Mouse (Mus musculus) gastrocnemius, adult 8-10 months (tissue): ENCODE measurements around the gene Kcnj16. TPM values are rescaled to one million over a fixed set of nuclear protein-coding genes. Genes with fewer than 3 reads are reported as not detected.

ENCODE experiments used
- DNase-seq, 2 experiments: peaks; one replicate each; pipeline ENCODE4 v3.0.0; 2022; ENCODE audit warnings: low spot score in 2 of 2
- total RNA-seq, 4 experiments: library from RNA; stranded (reverse); gene quantifications; 2 replicates each; pipeline ENCODE4 v1.2.4; 2022

Gene Kcnj16
- total RNA-seq, result not detected

DNA sequence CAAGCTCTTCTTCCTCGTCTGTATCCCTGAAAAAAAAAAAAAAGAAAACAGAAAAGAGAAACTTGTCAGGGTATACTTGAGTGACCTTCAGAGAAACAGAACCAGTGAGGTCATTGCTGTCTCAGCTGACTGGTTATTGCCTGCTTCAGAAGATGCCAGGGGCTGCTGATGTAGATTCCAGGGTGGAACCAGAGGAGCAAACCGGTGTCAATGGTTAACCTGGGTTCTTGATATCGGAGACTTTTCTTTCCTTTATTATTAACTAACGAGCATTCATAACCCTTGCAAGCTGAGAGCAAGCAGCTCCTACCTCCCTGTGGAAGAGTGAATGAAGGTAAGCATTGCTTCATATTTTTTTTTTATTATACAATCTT, at the start of gene Kcnj16:
Gene Kcnj16 (plus strand): TSS at position 272 of the 374 bp plus-strand sequence.
- no peak for DNase-seq

DNA sequence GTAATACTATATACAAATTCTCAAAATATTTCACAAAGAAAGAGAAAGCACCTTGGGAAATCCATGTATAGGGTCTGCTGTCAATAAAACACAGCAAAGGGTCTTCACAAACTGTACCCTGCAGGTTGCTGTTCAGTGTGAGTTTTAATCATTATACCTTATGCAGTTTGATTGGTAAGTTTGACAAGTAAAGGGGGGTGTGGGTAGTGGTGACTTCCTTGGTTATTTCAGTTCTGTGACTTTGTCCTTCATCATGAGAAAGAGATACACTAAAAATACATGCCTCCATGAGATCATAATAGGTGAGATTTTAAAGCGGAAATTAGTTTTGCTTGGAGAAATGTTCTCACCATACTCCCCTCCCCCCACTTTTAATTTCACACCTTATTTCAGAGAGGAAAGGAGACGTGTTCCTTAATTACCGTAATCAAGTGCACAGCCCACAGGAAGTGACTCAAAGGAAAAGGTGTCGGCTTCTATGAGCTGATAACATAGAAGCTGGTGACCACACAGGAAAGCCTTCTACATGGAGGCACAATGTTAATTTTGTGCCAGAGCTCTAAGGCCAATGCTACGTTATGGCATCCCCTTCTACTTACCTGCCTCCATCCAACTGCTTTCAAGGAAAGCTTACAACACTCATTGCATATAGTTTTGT, 48.9 kb upstream of the Kcnj16 start:
- DNase-seq, result no peak

DNA sequence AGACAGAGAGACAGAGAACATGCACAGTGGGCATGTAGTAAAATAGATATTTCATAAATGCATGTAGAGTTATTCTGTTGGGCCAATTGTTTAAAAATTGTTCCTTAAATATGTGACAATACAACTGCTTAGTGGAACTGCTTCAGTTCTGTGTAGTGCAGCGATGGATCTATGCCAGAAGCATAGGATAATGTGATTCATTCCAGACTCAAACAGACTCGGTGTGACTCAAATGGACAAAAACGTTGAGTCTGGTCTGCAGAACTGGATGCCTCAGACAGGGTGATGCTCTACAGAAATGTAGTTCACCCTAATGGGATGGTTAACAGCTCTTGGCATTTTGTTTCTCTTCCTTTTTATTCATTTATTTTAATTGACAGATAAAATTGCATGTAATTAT, 32.1 kb upstream of the Kcnj16 start:
- no peak for DNase-seq

DNA sequence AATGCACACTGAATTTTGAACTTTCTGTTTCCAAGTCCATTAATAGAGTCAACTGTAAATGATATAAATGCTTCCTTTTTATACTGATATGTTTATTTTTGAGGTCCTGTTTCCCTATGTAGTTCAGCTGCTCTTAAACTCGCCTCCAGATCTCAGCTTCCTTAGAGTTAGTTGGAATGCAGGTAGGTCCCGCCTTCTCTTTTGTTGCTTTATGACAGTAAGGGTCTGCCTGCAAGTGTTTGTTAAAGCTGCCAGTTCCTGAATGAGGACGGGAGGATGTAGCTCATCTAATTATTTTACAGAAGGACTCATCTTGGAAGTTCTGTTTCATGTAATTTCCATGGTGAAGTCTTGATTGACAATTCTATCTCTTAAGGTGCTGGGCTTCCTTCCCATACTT, 25.6 kb upstream of the Kcnj16 start:
- no peak for DNase-seq

DNA sequence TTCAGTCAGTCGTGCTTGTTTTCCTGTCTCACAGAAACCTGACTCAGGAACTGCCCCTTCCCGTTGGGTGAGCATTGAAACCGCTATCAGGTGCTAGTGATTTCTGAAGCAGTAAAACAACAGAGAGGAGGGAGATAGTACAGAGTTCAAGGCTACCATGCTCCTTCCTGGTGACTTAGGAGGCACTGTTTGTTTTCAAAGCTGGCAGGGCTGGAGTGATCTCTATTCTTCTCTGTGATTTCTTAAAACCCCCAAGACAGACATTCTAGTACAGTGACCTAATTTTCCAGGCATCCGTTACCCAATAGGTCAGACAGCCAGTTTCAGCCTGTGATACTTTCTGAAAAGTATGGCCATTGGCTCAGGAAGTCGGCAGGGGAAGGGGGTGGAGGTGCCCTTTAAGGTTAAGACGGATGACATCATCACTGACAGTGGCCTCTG, 25.1 kb upstream of the Kcnj16 start:
- no peak for DNase-seq

DNA sequence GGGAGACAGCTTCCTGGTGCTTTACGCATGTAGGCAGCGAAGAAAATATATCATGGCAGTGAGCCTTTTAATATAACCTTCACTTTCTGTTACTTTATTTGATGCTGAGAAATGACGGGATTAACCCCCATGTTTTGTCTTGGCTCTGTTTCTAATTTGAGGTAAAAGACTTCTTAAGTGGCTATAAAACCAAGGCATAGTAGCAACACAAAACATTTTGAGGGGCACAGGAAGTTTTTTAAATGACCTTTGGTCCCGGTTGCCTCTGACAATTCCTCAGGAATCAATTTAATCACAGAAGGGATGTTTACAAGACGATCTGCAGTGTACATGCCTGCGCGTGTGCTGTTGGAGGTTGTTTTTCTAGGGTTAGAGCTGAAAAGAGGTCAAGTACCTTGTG, 11.2 kb upstream of the Kcnj16 start:
- no peak for DNase-seq

DNA sequence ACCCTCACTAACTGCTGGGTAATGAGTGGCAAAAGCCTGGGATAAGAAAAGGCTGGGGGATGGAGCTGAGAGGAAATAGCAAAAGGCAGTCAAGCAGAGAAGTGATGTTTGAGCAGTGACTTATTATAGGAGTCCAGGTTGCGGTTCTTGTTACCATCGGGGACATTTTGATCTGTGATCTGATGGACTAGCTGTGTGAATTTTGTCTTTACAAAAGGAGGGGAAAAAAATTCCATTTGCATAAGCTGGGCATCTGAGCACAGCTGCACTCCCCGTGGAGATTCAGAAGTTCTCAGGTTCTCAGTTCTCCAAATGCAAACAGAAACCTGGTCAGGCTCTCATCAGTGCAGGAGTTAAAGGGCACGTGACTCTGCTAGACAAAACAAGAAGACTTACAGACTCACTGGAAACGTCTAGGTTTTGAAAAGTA, 6.2 kb upstream of the Kcnj16 start:
- no peak for DNase-seq

DNA sequence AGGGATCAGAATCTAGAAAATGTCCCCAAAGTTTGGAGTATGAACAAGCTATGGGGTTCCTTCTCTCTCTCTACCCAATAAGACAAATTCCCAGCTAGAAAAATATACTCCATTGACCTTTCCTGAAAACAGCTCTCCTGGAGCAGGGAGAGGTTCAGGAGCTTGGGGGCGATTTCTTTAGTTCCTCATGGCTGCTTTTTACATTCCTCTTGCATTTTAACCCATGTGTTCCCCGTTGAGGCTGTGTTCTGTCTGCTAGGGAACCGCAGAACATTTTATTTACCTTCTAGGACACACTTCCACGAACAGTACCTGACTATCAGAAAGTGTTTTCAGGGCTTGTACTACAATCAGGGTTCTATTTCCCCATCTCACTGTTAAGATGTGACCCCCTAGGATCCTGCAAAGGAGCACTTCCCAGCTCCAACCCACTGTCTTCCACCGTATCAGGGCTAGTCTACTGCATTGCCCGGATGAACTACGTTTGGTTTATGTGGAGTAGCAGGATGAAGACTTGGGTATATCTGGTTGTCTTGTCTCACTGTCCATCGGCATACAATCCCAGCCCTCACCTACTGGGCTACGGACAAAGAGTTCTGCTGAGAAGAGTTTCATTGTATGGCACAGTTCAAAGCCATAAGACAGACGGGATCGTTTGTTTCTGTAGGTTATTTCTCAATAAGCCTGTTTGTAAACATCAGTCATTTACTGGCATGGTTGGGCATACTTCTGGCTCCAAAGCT, 643 bp upstream of the Kcnj16 start:
- DNase-seq, result no peak

DNA sequence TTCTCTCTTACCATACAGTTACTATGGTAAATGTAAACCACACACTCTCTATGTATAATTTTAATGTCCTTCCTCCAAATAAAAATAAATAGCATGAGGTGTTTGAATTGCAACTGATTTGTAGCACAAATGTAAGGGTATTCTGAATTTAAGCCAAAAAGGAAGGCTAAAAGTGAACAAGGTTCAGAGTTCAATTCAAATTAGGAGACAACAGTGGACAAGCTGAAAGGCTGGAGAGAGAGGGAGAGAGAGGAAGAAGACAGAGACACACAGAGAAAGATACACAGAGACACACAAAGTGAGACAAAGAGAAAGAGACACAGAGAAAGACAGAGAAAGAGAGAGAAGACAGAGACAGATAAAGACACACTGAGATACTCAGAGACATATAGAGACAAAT, 1.1 kb downstream of the Kcnj16 start:
- no peak for DNase-seq

DNA sequence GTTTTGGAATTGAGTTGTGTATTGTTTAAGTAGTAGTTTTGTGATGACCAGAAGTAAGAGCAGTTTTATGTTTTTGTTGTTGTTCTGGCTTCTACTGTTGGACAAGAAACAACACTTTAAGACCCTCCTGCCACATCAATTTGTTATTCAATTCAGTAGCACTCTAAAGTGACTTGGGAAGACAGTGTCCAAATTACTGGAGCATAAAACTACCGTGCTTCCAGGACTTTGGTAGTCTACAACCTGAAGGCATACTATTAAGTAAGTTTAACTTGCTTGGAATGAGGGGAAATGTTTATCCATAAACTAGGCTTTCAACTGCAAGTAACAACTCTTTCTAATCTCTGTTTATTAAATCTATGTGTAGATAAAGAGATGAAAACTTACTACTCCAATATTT, 17.7 kb downstream of the Kcnj16 start:
- no peak for DNase-seq

DNA sequence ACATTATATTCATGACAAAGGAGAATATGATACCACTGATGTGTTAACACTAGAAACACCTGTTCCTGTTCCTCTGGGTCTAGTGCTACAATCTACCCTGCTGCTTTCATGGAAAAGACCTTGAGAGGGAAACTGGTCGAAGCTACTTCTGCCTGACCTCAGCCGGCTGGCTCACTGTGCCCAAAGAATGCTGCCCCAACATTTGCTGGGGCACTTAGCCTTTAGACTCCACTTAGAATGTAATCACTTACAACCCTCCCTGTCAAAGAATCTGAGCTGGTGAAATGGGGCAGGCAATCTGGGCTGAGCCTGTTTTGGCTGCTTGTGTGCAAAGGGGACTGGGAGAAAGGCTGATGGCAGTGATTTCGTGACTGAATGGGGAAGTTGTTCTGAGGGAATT, 18.1 kb downstream of the Kcnj16 start:
- DNase-seq, result no peak

DNA sequence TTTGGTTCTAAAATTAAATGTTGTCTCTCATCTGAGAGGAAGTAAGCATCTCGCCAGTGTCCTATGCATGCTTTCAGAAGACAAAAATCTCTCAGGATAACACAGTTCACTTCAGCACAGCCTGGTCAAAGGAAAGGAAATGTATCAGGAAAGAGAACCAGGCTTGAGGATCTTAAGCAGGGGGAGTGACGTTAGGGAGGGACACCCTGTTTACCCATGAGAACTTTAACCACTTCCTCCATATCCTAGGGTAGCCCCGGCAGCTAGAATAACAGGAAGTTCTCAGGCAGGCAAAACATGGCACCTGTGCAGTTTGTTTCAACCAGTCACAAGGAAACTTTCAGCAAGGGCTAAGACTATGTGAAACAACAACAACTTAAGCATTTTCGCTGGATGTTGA, 25.8 kb downstream of the Kcnj16 start:
- DNase-seq, result no peak

DNA sequence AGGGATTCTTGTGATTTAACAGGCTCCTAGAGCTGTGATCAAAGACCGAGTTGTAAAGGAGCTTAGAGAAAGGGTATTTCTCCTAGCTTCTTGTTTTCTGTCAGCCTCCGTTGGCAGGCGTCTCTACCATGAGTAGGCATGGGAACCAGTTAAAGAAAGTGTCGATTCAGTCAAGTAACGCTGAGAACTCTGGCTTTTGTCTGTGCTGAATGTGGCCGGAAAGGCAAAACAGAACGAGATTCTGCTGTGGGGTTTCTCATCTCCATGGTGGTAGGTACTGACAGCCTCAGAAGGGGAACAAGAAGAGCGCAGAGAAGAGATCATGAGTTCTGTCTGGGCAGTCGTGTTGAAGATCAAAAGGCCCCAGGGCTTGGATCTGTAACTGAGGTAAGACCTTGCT, 29.4 kb downstream of the Kcnj16 start:
- DNase-seq, result no peak

DNA sequence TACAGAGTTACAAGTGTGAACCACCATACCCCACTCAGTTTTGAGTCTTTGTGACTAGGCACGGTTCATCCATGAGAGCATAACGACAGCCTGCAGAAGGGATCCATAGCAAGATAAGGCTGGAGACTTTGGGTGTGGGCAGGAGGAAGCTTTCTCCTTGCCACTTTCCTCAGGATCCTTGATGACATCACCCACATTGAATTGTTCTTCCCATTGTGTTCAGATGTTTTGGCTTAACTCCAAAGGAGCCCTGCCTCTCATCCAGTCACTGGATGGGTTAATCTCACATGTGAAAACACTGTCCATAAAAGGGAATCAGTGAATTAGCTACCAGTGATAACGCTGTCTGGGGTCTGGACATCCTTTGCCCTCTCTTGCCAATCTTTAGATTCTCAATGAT, 37.3 kb downstream of the Kcnj16 start:
- no peak for DNase-seq

DNA sequence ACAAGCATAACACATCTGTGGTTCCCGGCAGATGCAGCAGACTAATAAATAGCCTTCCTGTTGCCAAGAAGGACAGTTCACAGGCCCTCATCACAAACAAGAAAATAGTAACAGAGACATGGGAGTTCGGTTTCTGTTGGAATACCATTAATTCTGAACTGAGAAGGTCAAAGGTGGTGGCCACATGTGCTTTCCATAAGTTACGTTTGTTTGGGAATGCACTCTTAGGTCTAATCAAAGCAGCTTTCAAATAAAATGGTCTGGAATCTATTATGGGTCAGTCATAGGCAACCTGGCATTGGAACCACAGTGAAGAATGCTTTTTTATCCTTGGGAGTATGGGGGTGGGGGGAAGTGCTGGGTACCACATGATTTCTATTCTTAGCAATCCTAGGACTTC, 41.6 kb downstream of the Kcnj16 start:
- DNase-seq, result no peak

DNA sequence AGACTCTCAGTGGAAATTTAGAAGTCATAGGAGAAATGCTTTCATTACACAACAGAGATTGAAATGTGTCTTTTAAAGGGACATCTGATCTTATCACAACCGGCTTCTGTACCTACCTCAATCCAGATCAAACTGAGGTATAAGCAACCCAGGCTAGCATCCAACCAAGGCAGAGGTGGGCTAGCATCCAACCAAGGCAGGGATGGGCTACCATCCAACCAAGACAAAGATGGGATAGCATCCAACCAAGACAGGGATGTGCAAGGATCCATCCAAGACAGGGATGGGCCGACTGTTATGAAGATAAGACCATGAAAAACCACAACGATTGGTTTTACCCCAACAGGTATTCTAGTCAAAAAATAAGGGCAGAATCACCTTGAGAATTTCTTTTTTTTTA, 48.4 kb downstream of the Kcnj16 start:
- DNase-seq, result no peak

DNA sequence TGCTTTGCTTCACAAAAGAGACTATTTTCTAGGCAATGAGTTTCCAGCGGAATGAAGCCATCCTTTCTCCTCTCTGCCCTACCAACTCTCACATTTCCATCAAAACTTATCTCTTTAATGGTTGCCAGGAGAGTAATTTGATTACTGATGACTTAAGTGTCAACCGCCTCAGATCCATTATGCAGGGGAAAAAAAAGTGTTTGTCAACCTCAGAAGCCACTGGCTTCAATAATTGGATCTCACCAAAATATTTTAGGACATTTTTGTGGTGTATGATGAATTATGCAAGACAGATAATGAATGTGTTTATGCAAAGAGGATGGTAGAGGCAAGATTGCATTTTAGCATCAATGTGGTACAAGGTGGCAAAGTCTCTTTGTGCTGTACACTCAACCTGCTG, 52.4 kb downstream of the Kcnj16 start:
- DNase-seq, result no peak

DNA sequence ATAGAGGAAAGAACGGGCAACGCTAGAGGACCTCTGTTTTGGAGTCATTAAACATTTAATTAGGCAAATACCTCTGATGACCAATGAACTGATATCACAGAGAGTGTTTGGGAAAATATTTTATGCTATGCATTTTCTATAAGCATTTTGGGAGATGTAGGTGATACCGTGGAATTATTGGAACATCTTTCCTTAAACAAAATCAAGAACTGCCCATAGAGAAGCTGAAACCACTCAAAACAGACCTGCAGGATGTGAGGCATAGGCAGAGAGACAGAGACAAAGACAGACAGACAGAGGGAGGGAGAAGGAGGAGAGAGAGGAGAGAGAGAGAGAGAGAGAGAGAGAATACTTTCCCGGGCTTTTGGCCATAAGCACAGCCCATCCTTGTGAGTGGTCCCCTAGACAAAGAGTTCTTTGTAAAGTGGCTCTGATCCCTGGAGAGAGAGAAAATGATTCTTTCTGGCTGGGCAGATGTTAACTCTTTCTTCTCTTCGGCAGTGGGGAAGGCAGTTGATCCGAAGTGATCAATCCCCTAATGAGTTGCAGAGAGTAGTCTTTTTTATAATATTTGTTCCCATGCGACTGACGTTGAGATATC, 54.9 kb downstream of the Kcnj16 start:
- DNase-seq, result no peak

DNA sequence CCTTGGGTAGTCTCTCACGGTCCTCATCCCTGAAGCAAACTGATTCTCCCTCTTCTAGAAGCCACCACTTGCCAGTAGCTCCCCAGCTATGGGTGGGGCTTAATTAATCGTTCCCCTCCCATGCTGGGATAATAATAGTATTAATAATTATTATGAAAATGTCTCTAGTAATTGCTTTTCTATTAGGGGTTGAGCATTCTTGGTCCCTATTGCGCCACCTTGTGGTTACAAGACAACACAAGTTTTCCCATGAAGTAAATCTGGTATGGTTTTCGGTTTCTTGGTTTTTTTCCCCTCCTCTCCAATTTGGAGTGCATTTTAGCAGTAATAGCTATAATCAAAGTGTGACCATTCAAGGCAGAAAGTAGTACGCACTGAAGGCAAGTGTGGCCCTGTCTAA, 74.3 kb downstream of the Kcnj16 start:
- DNase-seq, result no peak

DNA sequence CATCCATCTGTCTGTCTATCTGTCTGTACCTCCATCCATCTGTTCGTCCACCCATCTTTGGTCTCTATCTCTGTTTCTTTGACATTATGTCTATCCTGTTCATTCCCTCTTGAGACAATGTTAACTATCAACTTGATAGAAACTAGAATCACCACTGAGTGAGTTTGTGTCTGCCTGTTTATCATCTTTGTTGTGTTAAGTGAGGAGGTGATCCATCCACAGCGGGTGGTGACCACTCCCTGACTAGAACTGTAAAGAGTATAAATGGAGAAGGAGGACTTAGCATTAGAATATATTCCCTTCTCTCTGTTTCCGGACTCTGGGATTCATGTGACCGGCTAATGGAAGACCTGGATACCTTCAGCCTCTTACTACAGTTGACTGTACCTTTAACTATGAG, 75.5 kb downstream of the Kcnj16 start:
- no peak for DNase-seq

DNA sequence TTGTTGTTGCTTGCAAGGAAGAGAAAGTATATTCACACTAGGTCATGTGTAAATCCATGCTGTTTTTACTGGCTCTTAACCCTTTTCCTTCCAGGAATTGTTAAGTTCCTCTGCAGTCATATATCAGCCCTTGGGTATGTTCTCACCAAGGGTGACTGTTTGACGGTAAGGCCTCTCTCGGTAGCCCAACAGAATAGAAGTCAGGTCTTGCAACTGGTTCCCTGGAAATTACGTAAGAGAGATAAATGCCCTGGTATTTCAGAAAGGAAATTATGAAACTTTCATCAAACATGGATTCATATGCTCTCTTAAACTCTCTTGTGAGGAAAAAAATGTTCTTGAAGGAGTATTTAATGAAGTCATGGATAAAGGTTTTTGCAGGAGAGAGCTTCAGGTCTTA, 86.4 kb downstream of the Kcnj16 start:
- no peak for DNase-seq

DNA sequence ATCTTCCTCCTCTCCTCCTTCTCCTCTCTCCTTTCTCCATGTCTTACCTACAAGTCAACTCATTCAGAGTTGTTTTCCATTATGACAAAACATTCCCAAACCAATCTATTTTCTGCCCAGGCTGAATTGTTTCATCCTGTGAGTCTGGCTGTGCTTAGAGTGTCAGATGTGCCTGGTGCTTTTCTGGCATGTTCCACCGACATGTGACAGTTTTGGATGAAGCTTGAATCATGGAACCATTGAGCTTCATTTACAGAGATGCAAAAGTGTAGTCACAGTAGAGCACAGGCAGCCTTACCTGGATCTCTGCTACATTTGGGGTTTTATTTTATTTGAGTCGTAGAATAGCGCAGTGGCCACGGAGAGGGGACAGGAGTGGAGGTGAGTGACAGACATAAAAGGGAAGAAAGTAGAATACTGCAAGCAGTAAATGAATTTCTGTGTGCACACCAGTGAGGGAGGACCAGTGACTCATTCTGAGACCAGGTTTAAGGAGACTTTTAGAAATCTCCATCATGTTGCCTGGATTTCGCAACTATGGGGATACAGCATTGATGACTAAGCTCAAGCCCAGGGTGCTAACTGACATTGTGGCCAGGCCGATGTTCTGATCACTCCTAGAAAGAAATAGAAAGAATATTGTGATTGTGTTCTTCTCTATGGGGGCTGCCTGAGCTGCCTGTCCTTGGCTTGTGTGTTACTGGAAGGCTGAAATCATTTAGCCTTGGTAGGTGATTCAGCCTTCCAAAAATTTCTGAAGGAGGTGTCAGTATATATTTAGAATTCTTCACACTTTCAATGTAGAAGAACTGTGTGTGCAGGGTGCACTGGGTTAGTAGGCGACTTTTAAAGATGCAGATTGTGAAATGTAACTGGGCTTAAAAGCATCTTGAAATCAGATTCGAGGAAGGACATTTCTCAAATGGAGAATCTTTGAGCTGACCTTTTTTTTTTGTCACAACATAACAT, 87.3 kb downstream of the Kcnj16 start:
- DNase-seq, result no peak
